Mouse (Mus musculus) neural tube, embryonic 11.5 days (tissue): Measurements from ENCODE around the gene Kif11. TPM values are rescaled to one million over a fixed set of nuclear protein-coding genes. Genes with fewer than 3 reads are reported as not detected.

Source experiments
- ATAC-seq: fragments of 200-750 bp; cut with Nextera tagmentation; 2 replicates; pipeline ENCODE4 v1.8.0; 2017; ENCODE audit warnings: moderate number of reproducible peaks, mild to moderate bottlenecking, moderate TSS enrichment, moderate library complexity; ENCODE audit not compliant: insufficient read depth, low FRiP score, low TSS enrichment
- DNase-seq: peaks from one replicate; pipeline ENCODE4 v3.0.0-alpha.2; 2015; ENCODE audit warnings: low spot score
- H3K27ac ChIP-seq: fragments of 300-500 bp; sonication (generic); 2 replicates; pipeline ENCODE4 v1.5.1; 2014; ENCODE audit warnings: low read depth, mild to moderate bottlenecking, low read length
- H3K27me3 ChIP-seq: fragments of 300-500 bp; sonication (generic); 2 replicates; pipeline ENCODE4 v1.6.1; 2014; ENCODE audit warnings: mild to moderate bottlenecking, low read length, mixed read lengths; ENCODE audit not compliant: control insufficient read depth, insufficient read depth
- H3K36me3 ChIP-seq: fragments of 300-500 bp; sonication (generic); 2 replicates; pipeline ENCODE4 v1.6.1; 2014; ENCODE audit warnings: mild to moderate bottlenecking, low read length, moderate library complexity, mixed read lengths; ENCODE audit not compliant: control insufficient read depth, insufficient read depth
- H3K4me1 ChIP-seq: fragments of 300-500 bp; sonication (generic); 2 replicates; pipeline ENCODE4 v1.6.1; 2014; ENCODE audit warnings: low read length, mixed read lengths; ENCODE audit not compliant: control insufficient read depth, insufficient read depth
- H3K4me2 ChIP-seq: fragments of 300-500 bp; sonication (generic); 2 replicates; pipeline ENCODE4 v1.6.1; 2014; ENCODE audit warnings: low read depth, mild to moderate bottlenecking, moderate library complexity
- H3K4me3 ChIP-seq: fragments of 300-500 bp; sonication (generic); 2 replicates; pipeline ENCODE4 v1.5.1; 2014; ENCODE audit warnings: low read depth, low read length
- H3K9ac ChIP-seq: fragments of 300-500 bp; sonication (generic); 2 replicates; pipeline ENCODE4 v1.6.1; 2014; ENCODE audit warnings: mild to moderate bottlenecking, low read length
- H3K9me3 ChIP-seq: fragments of 300-500 bp; sonication (generic); 2 replicates; pipeline ENCODE4 v1.6.1; 2016; ENCODE audit warnings: low read length; ENCODE audit not compliant: control insufficient read depth
- WGBS: fragments of 180-500 bp; shearing (Covaris S2); extraction: QIAGEN DNeasy Blood & Tissue Kit; methylation state at CpG from one replicate; pipeline ENCODE4 v1.1.7; 2014; 5-methylcytosine and 5-hydroxymethylcytosine counted together
- polyA plus RNA-seq: library from polyadenylated mRNA; unstranded; fragments of >200 nt; fragmentation: Nextera tagmentation; extraction: Ambion mirVana; gene quantifications from 2 replicates; pipeline ENCODE4 v1.2.1, GENCODE M21; 2014

The Kif11 gene
- polyA plus RNA-seq, 1 experiment from 2014 or later = 75.9 TPM

GRCm38 (mm10) chr19:37346258-37346657 is 29.9 kb upstream of the Kif11 start:
- Histone ChIP-seq H3K4me3 (no peak overlapping the region), H3K9ac (no peak overlapping the region), H3K4me2 (no peak overlapping the region), H3K27me3 (no peaks in the 10 kb centered on the region), H3K27ac (no peak overlapping the region), H3K36me3 (no peaks in the 10 kb centered on the region), H3K4me1 (no peaks in the 10 kb centered on the region), H3K9me3 (no peaks in the 10 kb centered on the region)
- 79% methylated on average over 3 of the region's 3 CpGs for WGBS
- ATAC-seq = no peak
- DNase-seq = no peak

- Histone ChIP-seq H3K9me3 (no peaks in the 10 kb centered on the region), H3K27ac (no peak overlapping the region), H3K9ac (no peak overlapping the region), H3K4me1 (no peaks in the 10 kb centered on the region), H3K4me3 (no peak overlapping the region), H3K27me3 (no peaks in the 10 kb centered on the region), H3K4me2 (no peak overlapping the region), H3K36me3 (0 out of 2 replicates have a peak, but pooled peaks cover 3% of the 10 kb centered on the region)
- 88% methylated on average over 10 of the region's 10 CpGs for WGBS
- no peak for ATAC-seq
- DNase-seq = no peak
Observed at GRCm38 (mm10) chr19:37348331-37348730, 27.9 kb upstream of the Kif11 start.

GRCm38 (mm10) chr19:37348952-37349351 is 27.3 kb upstream of the Kif11 start:
- H3K9ac ChIP-seq = no peak overlapping the region
- no peak for DNase-seq
- no peak overlapping the region for H3K4me2 ChIP-seq

GRCm38 (mm10) chr19:37352756-37353155 is 23.4 kb upstream of the Kif11 start:
- WGBS = 88% methylated on average over 3 of the region's 3 CpGs
- Histone ChIP-seq H3K9me3 (no peaks in the 10 kb centered on the region), H3K36me3 (0 out of 2 replicates have a peak, but pooled peaks cover 3% of the 10 kb centered on the region), H3K4me3 (no peak overlapping the region), H3K27me3 (no peaks in the 10 kb centered on the region), H3K9ac (no peak overlapping the region), H3K27ac (no peak overlapping the region), H3K4me2 (no peak overlapping the region), H3K4me1 (no peaks in the 10 kb centered on the region)
- no peak for DNase-seq
- ATAC-seq = no peak

More at GRCm38 (mm10) chr19:37348952-37349351, 27.3 kb upstream of the Kif11 start:
- no peak overlapping the region for H3K4me3 ChIP-seq
- ATAC-seq = no peak
- H3K27me3 ChIP-seq = no peaks in the 10 kb centered on the region
- no peak overlapping the region for H3K27ac ChIP-seq
- H3K36me3 ChIP-seq = 0 out of 2 replicates have a peak, but pooled peaks cover 3% of the 10 kb centered on the region
- H3K4me1 ChIP-seq = no peaks in the 10 kb centered on the region
- H3K9me3 ChIP-seq = no peaks in the 10 kb centered on the region

GRCm38 (mm10) chr19:37353331-37353730 is 22.9 kb upstream of the Kif11 start:
- 0 out of 2 replicates have a peak, but pooled peaks cover 3% of the 10 kb centered on the region for H3K36me3 ChIP-seq
- WGBS = 90% methylated on average over 6 of the region's 6 CpGs
- no peaks in the 10 kb centered on the region for H3K9me3 ChIP-seq
- no peak overlapping the region for H3K4me2 ChIP-seq
- H3K27ac ChIP-seq = no peak overlapping the region
- no peaks in the 10 kb centered on the region for H3K27me3 ChIP-seq
- DNase-seq = no peak
- H3K4me1 ChIP-seq = no peaks in the 10 kb centered on the region
- ATAC-seq = no peak
- H3K9ac ChIP-seq = no peak overlapping the region
- H3K4me3 ChIP-seq = no peak overlapping the region

GRCm38 (mm10) chr19:37360044-37360443 is 16.2 kb upstream of the Kif11 start:
- ATAC-seq (no peak), DNase-seq (no peak)
- no peaks in the 10 kb centered on the region for H3K27me3 ChIP-seq
- no peak overlapping the region for H3K4me3 ChIP-seq
- no peaks in the 10 kb centered on the region for H3K9me3 ChIP-seq
- H3K36me3 ChIP-seq = no peaks in the 10 kb centered on the region
- no peaks in the 10 kb centered on the region for H3K4me1 ChIP-seq
- H3K4me2 ChIP-seq = no peak overlapping the region
- no peak overlapping the region for H3K27ac ChIP-seq
- H3K9ac ChIP-seq = no peak overlapping the region
- WGBS = 78% methylated on average over 5 of the region's 5 CpGs

- Histone ChIP-seq H3K4me3 (no peak overlapping the region), H3K4me1 (no peaks in the 10 kb centered on the region), H3K36me3 (no peaks in the 10 kb centered on the region), H3K9me3 (no peaks in the 10 kb centered on the region), H3K9ac (no peak overlapping the region), H3K27ac (no peak overlapping the region), H3K4me2 (no peak overlapping the region), H3K27me3 (no peaks in the 10 kb centered on the region)
- no peak for ATAC-seq
- no peak for DNase-seq
- WGBS = 28% methylated on average over 5 of the region's 5 CpGs
Observed at GRCm38 (mm10) chr19:37362545-37362944, 13.7 kb upstream of the Kif11 start.

GRCm38 (mm10) chr19:37363128-37363939 is 12.9 kb upstream of the Kif11 start:
- Histone ChIP-seq H3K27me3 (no peaks in the 10 kb centered on the region), H3K4me2 (no peak overlapping the region), H3K4me1 (no peaks in the 10 kb centered on the region), H3K27ac (no peak overlapping the region), H3K4me3 (no peak overlapping the region), H3K36me3 (no peaks in the 10 kb centered on the region), H3K9me3 (no peaks in the 10 kb centered on the region), H3K9ac (no peak overlapping the region)
- WGBS = 84% methylated on average over 11 of the region's 11 CpGs
- ATAC-seq (no peak), DNase-seq (no peak)

- WGBS = 89% methylated on average over 1 of the region's 1 CpGs
- DNase-seq = no peak
- Histone ChIP-seq H3K36me3 (no peaks in the 10 kb centered on the region), H3K4me3 (no peak overlapping the region), H3K4me1 (no peaks in the 10 kb centered on the region), H3K9ac (no peak overlapping the region), H3K4me2 (no peak overlapping the region), H3K9me3 (no peaks in the 10 kb centered on the region), H3K27me3 (no peaks in the 10 kb centered on the region), H3K27ac (no peak overlapping the region)
- no peak for ATAC-seq
Observed at GRCm38 (mm10) chr19:37368990-37369389, 7.2 kb upstream of the Kif11 start.
